Mouse (Mus musculus) CD8-positive naive resting alpha-beta T cell, adult 57 days (primary cell): Measurements from ENCODE around the gene Hmox2. TPM values are rescaled to one million over a fixed set of nuclear protein-coding genes. Genes with fewer than 3 reads are reported as not detected.

Experiments used
- total RNA-seq: library from RNA; stranded (reverse); gene quantifications from one replicate; pipeline ENCODE4 v1.2.4, GENCODE M21; 2023

Hmox2 gene
- total RNA-seq, result 40.5 TPM

GRCm38 (mm10) chr16:4725780-4726527 is at the start of gene Hmox2:
Hmox2 (plus strand) TSS chr16:4726361.

GRCm38 (mm10) chr16:4679121-4680018 is 46.8 kb upstream of the Hmox2 start, which contains the start of gene Coro7:
Coro7 (minus strand) TSS chr16:4679777.

DNA sequence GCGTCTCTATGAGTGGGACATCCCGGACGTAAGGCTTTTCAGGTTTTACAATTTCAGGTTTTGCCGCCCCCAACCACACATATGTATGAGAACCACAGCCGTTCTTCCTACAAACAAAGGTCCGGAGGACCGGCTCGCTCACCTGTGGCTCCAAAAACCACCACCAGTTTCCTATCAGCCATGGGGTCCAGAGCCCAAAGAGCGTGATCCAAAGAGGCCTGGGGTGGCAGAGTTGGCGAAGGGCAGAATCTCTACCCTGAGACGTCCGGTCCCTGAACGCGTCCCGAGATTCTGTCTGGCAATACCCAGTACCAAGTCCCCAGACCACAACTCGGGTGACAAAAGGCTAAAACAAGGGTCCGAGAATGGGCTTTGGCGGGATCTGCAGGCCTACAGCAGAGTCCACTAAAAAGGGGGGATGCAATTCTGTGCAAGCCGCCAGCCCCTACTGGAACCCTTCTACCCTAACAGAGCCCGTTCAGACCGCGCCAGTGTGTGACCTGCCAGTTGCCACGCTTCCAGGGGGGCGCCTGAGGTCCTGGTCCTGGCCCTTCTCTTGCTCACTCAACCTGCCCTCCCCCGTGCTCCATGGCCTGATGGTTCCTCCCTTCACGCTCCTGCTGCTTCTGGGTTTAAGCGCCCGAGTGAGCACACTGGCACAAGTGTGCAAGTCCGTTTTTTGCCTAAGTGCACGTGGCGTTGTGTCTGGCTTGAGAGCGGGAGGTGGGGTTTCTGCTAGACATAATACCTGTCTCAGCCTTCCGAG is 7.2 kb upstream of the Hmox2 start, which contains the start of gene Nmral1:
Gene Nmral1 (minus strand): TSS at position 604 of the 766 bp plus-strand sequence.

GRCm38 (mm10) chr16:4789810-4790559 is 63.8 kb downstream of the Hmox2 start, which contains the start of gene Cdip1:
Cdip1 (minus strand) TSS chr16:4790292.

Other genes starting within 250 kb of the Hmox2 start
- gene Srl, start 184.5 kb upstream of the Hmox2 start, total RNA-seq, result 0.73 TPM
- 29.9 TPM for gene Tfap4, start 166.5 kb upstream of the Hmox2 start, total RNA-seq
- 1.8 TPM for gene Glis2, start 131.6 kb upstream of the Hmox2 start, total RNA-seq
- 49.2 TPM for gene Pam16, start 101.4 kb upstream of the Hmox2 start, total RNA-seq
- gene Vasn, start 86.4 kb upstream of the Hmox2 start, total RNA-seq, result not detected
- 27.2 TPM for gene Dnaja3, start 86.4 kb upstream of the Hmox2 start, total RNA-seq
- 143 TPM for gene Coro7, start 46.6 kb upstream of the Hmox2 start, total RNA-seq
- gene Nmral1, start 7.0 kb upstream of the Hmox2 start, total RNA-seq, result 2.1 TPM
- gene Cdip1, start 63.9 kb downstream of the Hmox2 start, total RNA-seq, result 46.0 TPM
- not detected for gene 4930562C15Rik, start 109.1 kb downstream of the Hmox2 start, total RNA-seq
- gene Ubald1, start 154.0 kb downstream of the Hmox2 start, total RNA-seq, result 198 TPM
- gene Mgrn1, start 159.9 kb downstream of the Hmox2 start, total RNA-seq, result 65.7 TPM
- 57.1 TPM for gene Nudt16l1, start 212.4 kb downstream of the Hmox2 start, total RNA-seq
- gene Anks3, start 237.8 kb downstream of the Hmox2 start, total RNA-seq, result 74.7 TPM